Comparison of ENCODE assay signal across 7 mouse cellular contexts in genomic region chr5:36696504-36697300, GRCm38 (mm10). TPM values are rescaled to one million over a fixed set of nuclear protein-coding genes. Genes with fewer than 3 reads are reported as not detected.
A peak's percentile ranks its signal among the peaks of the same experiment; 100 is the strongest.
DNase-seq lines count a peak whose midpoint lies in the region; ATAC-seq lines count a peak whose summit lies in the region.

No protein-coding gene starts in this region.

- 68% methylated on average over 11 of the region's 11 CpGs for WGBS in embryonic facial prominence, embryonic 15.5 days
- 73% methylated on average over 11 of the region's 11 CpGs for WGBS in hindbrain, embryonic 16.5 days
- 73% methylated on average over 11 of the region's 11 CpGs for WGBS in liver, embryonic 13.5 days (ENCODE audit: insufficient replicate concordance)

- no peak overlapping the region for H3K27ac ChIP-seq in embryonic facial prominence, embryonic 15.5 days (replicated peaks)
- no peak overlapping the region for H3K27ac ChIP-seq in hindbrain, embryonic 16.5 days (ENCODE audit: low read depth, low read length)
- H3K27ac ChIP-seq in liver, embryonic 13.5 days = peak overlapping the region; percentile 94

- peaks cover 21% of the 10 kb centered on the region for H3K4me1 ChIP-seq in embryonic facial prominence, embryonic 15.5 days
- peaks cover 16% of the 10 kb centered on the region for H3K4me1 ChIP-seq in hindbrain, embryonic 16.5 days (ENCODE audit: control insufficient read depth, insufficient read depth, low read depth, low read length)
- peaks cover 77% of the 10 kb centered on the region for H3K4me1 ChIP-seq in liver, embryonic 13.5 days (replicated peaks)

- peak overlapping the region; percentile 94; the same call in 1 of the 2 replicates for H3K4me2 ChIP-seq in embryonic facial prominence, embryonic 15.5 days (replicated peaks)
- H3K4me2 ChIP-seq in hindbrain, embryonic 16.5 days (ENCODE audit: low read length) = peak overlapping the region; percentile 75
- peak overlapping the region; percentile 91 for H3K4me2 ChIP-seq in liver, embryonic 13.5 days

- H3K9me3 ChIP-seq in embryonic facial prominence, embryonic 15.5 days (replicated peaks) = no peaks in the 10 kb centered on the region
- H3K9me3 ChIP-seq in hindbrain, embryonic 16.5 days (ENCODE audit: control insufficient read depth, low read length) = no peaks in the 10 kb centered on the region
- no peaks in the 10 kb centered on the region for H3K9me3 ChIP-seq in liver, embryonic 13.5 days (replicated peaks)

- DNase-seq in right cerebral cortex, postnatal 10 days (ENCODE audit: low spot score in 2 of 2) = peak; percentile 35 to 52
- no peak for DNase-seq in right cerebral cortex, postnatal 36 days (ENCODE audit: low spot score in 2 of 2)
- DNase-seq in liver, embryonic 13.5 days = no peak
- peak; percentile 71 for DNase-seq in yolk sac, embryonic 10.5 days (ENCODE audit: low spot score)
- no peak for DNase-seq in spleen, postnatal 36 days (ENCODE audit: low spot score in 2 of 2)

- peak overlapping the region; percentile 81; the same call in 1 of the 2 replicates for H3K4me3 ChIP-seq in embryonic facial prominence, embryonic 15.5 days (replicated peaks)
- peak overlapping the region; percentile 81 for H3K4me3 ChIP-seq in hindbrain, embryonic 16.5 days (ENCODE audit: low read length)
- peak overlapping the region; percentile 88 for H3K4me3 ChIP-seq in liver, embryonic 13.5 days (replicated peaks)

- no peaks in the 10 kb centered on the region for H3K27me3 ChIP-seq in embryonic facial prominence, embryonic 15.5 days
- no peaks in the 10 kb centered on the region for H3K27me3 ChIP-seq in hindbrain, embryonic 16.5 days (replicated peaks; ENCODE audit: control insufficient read depth, insufficient read depth, low read length)
- H3K27me3 ChIP-seq in liver, embryonic 13.5 days = 0 out of 2 replicates have a peak, but pooled peaks cover 5% of the 10 kb centered on the region

- H3K36me3 ChIP-seq in embryonic facial prominence, embryonic 15.5 days = 0 out of 2 replicates have a peak, but pooled peaks cover 5% of the 10 kb centered on the region
- H3K36me3 ChIP-seq in hindbrain, embryonic 16.5 days (ENCODE audit: control insufficient read depth, insufficient read depth, low read length) = no peaks in the 10 kb centered on the region; the same call in 1 of the 2 replicates
- peaks cover 16% of the 10 kb centered on the region for H3K36me3 ChIP-seq in liver, embryonic 13.5 days

- H3K9ac ChIP-seq in embryonic facial prominence, embryonic 15.5 days = peak overlapping the region; percentile 31; the same call in 1 of the 2 replicates
- peak overlapping the region; percentile 85; the same call in 1 of the 2 replicates for H3K9ac ChIP-seq in hindbrain, embryonic 16.5 days (ENCODE audit: low read depth, low read length)
- H3K9ac ChIP-seq in liver, embryonic 13.5 days = peak overlapping the region; percentile 95

- ATAC-seq in embryonic facial prominence, embryonic 15.5 days (ENCODE audit: insufficient number of reproducible peaks, low FRiP score, low TSS enrichment, low read depth) = no peak
- ATAC-seq in hindbrain, embryonic 16.5 days = no peak
- ATAC-seq in liver, embryonic 13.5 days (ENCODE audit: low read depth) = no peak

RNA-seq across cellular contexts. Expression of gene D5Ertd579e, which starts 0.9 kb away (rescaled TPM):
- polyA plus RNA-seq in embryonic facial prominence, embryonic 15.5 days (2015; fragmentation: Nextera tagmentation; extraction: Ambion mirVana) = 18.3 and 18.6 TPM in 2 replicates
- polyA plus RNA-seq in hindbrain, embryonic 16.5 days (2015; fragmentation: Nextera tagmentation; extraction: Ambion mirVana) = 25.9 and 32.6 TPM in 2 replicates
- polyA plus RNA-seq in liver, embryonic 13.5 days (2015; fragmentation: Nextera tagmentation; extraction: Ambion mirVana) = 21.9 and 25.3 TPM in 2 replicates

RNA-seq across cellular contexts. Expression of gene Bloc1s4, which starts 51.7 kb away (rescaled TPM):
- 31.2 and 34.1 TPM in 2 replicates for polyA plus RNA-seq in embryonic facial prominence, embryonic 15.5 days (2015; fragmentation: Nextera tagmentation; extraction: Ambion mirVana)
- 25.4 and 26.0 TPM in 2 replicates for polyA plus RNA-seq in hindbrain, embryonic 16.5 days (2015; fragmentation: Nextera tagmentation; extraction: Ambion mirVana)
- 15.5 and 16.7 TPM in 2 replicates for polyA plus RNA-seq in liver, embryonic 13.5 days (2015; fragmentation: Nextera tagmentation; extraction: Ambion mirVana)

Comparison
In these comparisons a context has a peak if more than half of its experiments do, and no peak if none do; other contexts are left out.
1. DNase-seq: peak in right cerebral cortex, postnatal 10 days (2 of 2) and yolk sac, embryonic 10.5 days (single experiment); none in right cerebral cortex, postnatal 36 days (0 of 2), liver, embryonic 13.5 days (single experiment) and spleen, postnatal 36 days (0 of 2).
2. H3K9ac ChIP-seq: peak in every context shown above with its lines; median percentile 95 in liver, embryonic 13.5 days; 85 in hindbrain, embryonic 16.5 days; 31 in embryonic facial prominence, embryonic 15.5 days.
3. Peak in every context shown above with its lines, with median percentiles within 50 percentile points of each other: H3K4me2 ChIP-seq and H3K4me3 ChIP-seq.